Mouse (Mus musculus) myocyte (in vitro differentiated cells): Measurements from ENCODE around the gene Fmn2. TPM values are rescaled to one million over a fixed set of nuclear protein-coding genes. Genes with fewer than 3 reads are reported as not detected.
A peak's percentile ranks its signal among the peaks of the same experiment; 100 is the strongest.

Experiments used
- H3K27me3 ChIP-seq: one replicate; pipeline ENCODE4 v1.6.1; 2011; ENCODE audit not compliant: control insufficient read depth, insufficient read depth, insufficient read length
- H3K36me3 ChIP-seq: one replicate; pipeline ENCODE4 v1.6.1; 2011; ENCODE audit not compliant: control insufficient read depth, insufficient read depth
- H3K4me2 ChIP-seq: one replicate; pipeline ENCODE4 v1.6.1; 2011; ENCODE audit warnings: low read depth, control low read depth
- H3K4me3 ChIP-seq: one replicate; pipeline ENCODE4 v1.5.1; 2011; ENCODE audit warnings: mild to moderate bottlenecking, control low read depth, moderate library complexity
- H3K79me2 ChIP-seq: one replicate; pipeline ENCODE4 v1.6.1; 2011; ENCODE audit not compliant: control insufficient read depth, insufficient read depth
- H3ac ChIP-seq: one replicate; pipeline ENCODE4 v1.6.1; 2011; ENCODE audit not compliant: control insufficient read depth, insufficient read length
- CEBPB ChIP-seq: IDR thresholded peaks from 2 replicates; pipeline ENCODE4 v1.6.1; 2011; ENCODE audit warnings: mild to moderate bottlenecking, moderate library complexity; ENCODE audit not compliant: poor library complexity, insufficient read depth, severe bottlenecking
- E2F4 ChIP-seq: IDR thresholded peaks from one replicate; pipeline ENCODE4 v1.6.1; 2011; ENCODE audit warnings: mild to moderate bottlenecking, control low read depth, moderate library complexity; ENCODE audit not compliant: insufficient read depth
- MAX ChIP-seq: IDR thresholded peaks from one replicate; pipeline ENCODE4 v1.6.1; 2011; ENCODE audit warnings: low read depth, mild to moderate bottlenecking, control low read depth
- MYOD1 ChIP-seq, 3 experiments: IDR thresholded peaks; one replicate each; pipeline ENCODE4 v1.6.1; 2011; ENCODE audit warnings: control low read depth in 2 of 3, low read depth in 2 of 3, mild to moderate bottlenecking in 2 of 3, moderate library complexity in 1 of 3; ENCODE audit not compliant: insufficient read length in 2 of 3, control insufficient read depth in 1 of 3
- MYOG ChIP-seq, 3 experiments: IDR thresholded peaks; one replicate each; pipeline ENCODE4 v1.6.1; 2011; ENCODE audit warnings: control low read depth in 2 of 3, low read depth in 2 of 3, mild to moderate bottlenecking in 2 of 3; ENCODE audit not compliant: insufficient read length in 2 of 3, control insufficient read depth in 1 of 3, insufficient read depth in 1 of 3
- POLR2A ChIP-seq: IDR thresholded peaks from one replicate; pipeline ENCODE4 v1.6.1; 2011; ENCODE audit warnings: low read depth, mild to moderate bottlenecking, control low read depth, moderate library complexity; ENCODE audit not compliant: insufficient read length
- POLR2AphosphoS2 ChIP-seq: IDR thresholded peaks from one replicate; pipeline ENCODE4 v1.6.1; 2011; ENCODE audit warnings: low read depth, control low read depth; ENCODE audit not compliant: insufficient read length
- REST ChIP-seq: IDR thresholded peaks from one replicate; pipeline ENCODE4 v1.6.1; 2011; ENCODE audit warnings: mild to moderate bottlenecking, control low read depth, moderate library complexity; ENCODE audit not compliant: insufficient read depth, insufficient read length
- SRF ChIP-seq: IDR thresholded peaks from one replicate; pipeline ENCODE4 v1.6.1; 2011; ENCODE audit warnings: low read depth; ENCODE audit not compliant: control insufficient read depth, insufficient read length
- TCF12 ChIP-seq: IDR thresholded peaks from one replicate; pipeline ENCODE4 v1.6.1; 2011; ENCODE audit warnings: mild to moderate bottlenecking, control low read depth; ENCODE audit not compliant: poor library complexity, insufficient read depth, severe bottlenecking
- TCF3 ChIP-seq: IDR thresholded peaks from one replicate; pipeline ENCODE4 v1.6.1; 2011; ENCODE audit warnings: low read depth, control low read depth; ENCODE audit not compliant: insufficient read length
- USF1 ChIP-seq: IDR thresholded peaks from one replicate; pipeline ENCODE4 v1.6.1; 2011; ENCODE audit warnings: low read depth, mild to moderate bottlenecking, control low read depth, moderate library complexity
- polyA plus RNA-seq: library from polyadenylated mRNA; unstranded; fragments of >200 nt; fragmentation: generic; extraction: Trizol; gene quantifications from one replicate; pipeline ENCODE4 v1.2.1, GENCODE M21; 2012; ENCODE audit warnings: missing spikeins

The Fmn2 gene
- polyA plus RNA-seq, 1 experiment = not detected

DNA sequence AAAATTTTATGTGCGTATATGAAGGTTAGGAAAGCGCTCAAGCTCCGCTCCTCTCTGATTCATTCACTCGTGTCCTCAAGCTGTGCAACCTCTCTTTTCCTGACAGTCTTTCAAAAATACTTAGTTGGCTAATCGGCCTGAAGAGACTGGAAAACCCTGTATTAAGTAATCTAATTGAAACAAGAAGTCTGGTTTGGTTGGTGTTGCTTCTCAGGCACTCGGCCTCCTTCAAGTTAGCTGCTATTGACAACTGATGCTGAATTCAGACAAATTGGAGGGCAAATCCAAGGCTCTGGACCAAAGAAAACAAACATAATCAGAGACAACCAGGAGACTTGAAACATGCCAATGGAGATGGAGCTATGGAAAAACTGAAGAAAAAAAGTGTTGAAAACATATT is 343.2 kb downstream of the Fmn2 start:
- H3K36me3 ChIP-seq = no peaks in the 10 kb centered on the region
- H3K4me2 ChIP-seq = peak overlapping the region; percentile 26
- H3K4me3 ChIP-seq = no peak overlapping the region
- no peaks in the 10 kb centered on the region for H3K27me3 ChIP-seq
- no peak for TF ChIP-seq TCF12
- TF ChIP-seq MYOD1 (IDR thresholded peaks at IDR 0.05; ENCODE audit: control insufficient read depth in 1 of 3, insufficient read length in 2 of 3, low read depth in 2 of 3) = no peak
- no peak for TF ChIP-seq MYOG (IDR thresholded peaks at IDR 0.05; ENCODE audit: control insufficient read depth in 1 of 3, insufficient read depth in 1 of 3, insufficient read length in 2 of 3, low read depth in 2 of 3)
- TF ChIP-seq TCF3 = no peak
- no peak for TF ChIP-seq E2F4
- TF ChIP-seq SRF = no peak
- no peak for TF ChIP-seq MAX
- TF ChIP-seq REST = no peak
- TF ChIP-seq USF1 = no peak
- no peak for TF ChIP-seq CEBPB
- no peak for TF ChIP-seq POLR2A
- no peak for TF ChIP-seq POLR2AphosphoS2
- no peaks in the 10 kb centered on the region for H3K79me2 ChIP-seq
- H3ac ChIP-seq = no peak overlapping the region

DNA sequence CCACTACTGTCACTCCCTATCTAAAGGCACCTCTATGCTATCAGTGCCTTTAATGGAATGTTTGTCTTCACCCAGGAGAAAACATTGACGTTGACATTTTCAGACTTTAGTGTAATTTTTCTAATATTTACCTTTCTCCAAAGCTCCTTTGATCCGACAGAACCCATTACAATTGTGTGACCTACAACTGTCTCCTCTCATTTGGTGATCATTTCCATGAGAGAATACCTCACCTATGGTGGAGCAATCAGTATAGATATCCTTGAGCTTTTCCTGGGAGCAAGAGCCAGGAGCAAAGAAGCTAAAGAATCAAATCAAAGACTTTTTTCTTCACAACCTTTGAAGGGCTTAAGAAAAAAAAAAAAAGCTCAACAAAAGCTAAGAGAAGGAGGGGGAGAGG is 354.6 kb downstream of the Fmn2 start:
- Histone ChIP-seq H3K4me3 (no peak overlapping the region), H3ac (no peak overlapping the region), H3K4me2 (no peak overlapping the region), H3K36me3 (no peaks in the 10 kb centered on the region), H3K79me2 (no peaks in the 10 kb centered on the region), H3K27me3 (no peaks in the 10 kb centered on the region)
- TF ChIP-seq MYOG (IDR thresholded peaks at IDR 0.05; ENCODE audit: control insufficient read depth in 1 of 3, insufficient read depth in 1 of 3, insufficient read length in 2 of 3, low read depth in 2 of 3) (no peak), USF1 (no peak), POLR2AphosphoS2 (no peak), CEBPB (no peak), TCF12 (no peak), SRF (no peak), REST (no peak), MYOD1 (IDR thresholded peaks at IDR 0.05; ENCODE audit: control insufficient read depth in 1 of 3, insufficient read length in 2 of 3, low read depth in 2 of 3) (no peak), POLR2A (no peak), E2F4 (no peak), TCF3 (no peak)

DNA sequence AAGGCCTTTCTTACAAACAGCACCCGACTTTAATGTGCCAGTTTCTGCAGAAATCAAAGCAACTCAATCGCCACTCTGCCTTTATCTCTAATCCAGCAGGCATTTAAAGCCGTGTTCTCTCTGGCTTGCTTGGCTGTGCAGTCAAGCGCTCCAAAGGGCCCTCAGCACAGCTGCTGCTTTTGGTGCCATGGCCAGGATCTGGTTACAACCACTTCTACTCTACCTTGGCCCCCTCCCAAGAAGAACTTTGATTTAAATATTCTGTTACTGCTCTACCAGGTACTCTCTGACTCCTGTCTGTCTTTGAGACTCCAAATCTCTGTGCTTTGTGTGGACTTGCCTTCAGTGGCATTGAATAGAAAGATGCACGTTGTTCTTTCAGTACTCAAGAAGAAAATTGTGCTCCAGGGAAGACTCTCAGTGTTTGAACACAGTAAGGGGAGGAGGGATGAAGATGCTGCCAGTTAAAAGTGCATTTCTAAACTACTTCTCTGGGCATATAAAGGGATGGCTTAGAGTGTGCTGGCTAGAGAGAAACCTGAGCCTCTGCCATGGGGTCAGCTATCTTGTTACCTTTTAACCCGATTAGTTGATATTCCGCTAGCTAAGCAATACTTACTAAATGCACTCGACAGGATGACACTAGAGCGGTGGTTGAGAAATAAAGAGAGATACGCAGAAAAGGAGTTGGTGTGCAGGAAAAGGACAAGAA is 358.9 kb downstream of the Fmn2 start:
- Histone ChIP-seq H3ac (no peak overlapping the region), H3K4me3 (no peak overlapping the region), H3K79me2 (no peaks in the 10 kb centered on the region), H3K36me3 (no peaks in the 10 kb centered on the region), H3K4me2 (no peak overlapping the region), H3K27me3 (no peaks in the 10 kb centered on the region)
- TF ChIP-seq MYOG (IDR thresholded peaks at IDR 0.05; ENCODE audit: control insufficient read depth in 1 of 3, insufficient read depth in 1 of 3, insufficient read length in 2 of 3, low read depth in 2 of 3) (peak in 1 of 3 experiments; percentile 16), MYOD1 (IDR thresholded peaks at IDR 0.05; ENCODE audit: control insufficient read depth in 1 of 3, insufficient read length in 2 of 3, low read depth in 2 of 3) (peak in 1 of 3 experiments; percentile 31), TCF3 (no peak)

Other genes starting within 250 kb of the Fmn2 start
- not detected for gene Olfr419, start 249.8 kb upstream of the Fmn2 start, polyA plus RNA-seq
- gene Mptx1, start 171.3 kb upstream of the Fmn2 start, polyA plus RNA-seq = not detected
- not detected for gene Olfr417, start 136.7 kb upstream of the Fmn2 start, polyA plus RNA-seq
- not detected for gene Olfr248, start 110.8 kb upstream of the Fmn2 start, polyA plus RNA-seq
- gene Olfr414, start 77.8 kb upstream of the Fmn2 start, polyA plus RNA-seq = not detected
- not detected for gene Olfr220, start 59.7 kb upstream of the Fmn2 start, polyA plus RNA-seq